Comparison of ENCODE assay signal across 24 mouse cellular contexts in genomic region chr9:95784888-95785511, GRCm38 (mm10). TPM values are rescaled to one million over a fixed set of nuclear protein-coding genes. Genes with fewer than 3 reads are reported as not detected.
DNase-seq lines count a peak whose midpoint lies in the region; ATAC-seq lines count a peak whose summit lies in the region.
"Had no signal": no experiment of that assay in that cellular context is flagged by ENCODE, and none has a peak within 500 bp of the region (broad histone marks: within the 10 kb centered on the region; RNA-seq: fewer than 3 reads in every experiment).

No protein-coding gene starts in this region.

- H3K9ac ChIP-seq in forebrain, embryonic 14.5 days (ENCODE audit: low read length), result no peak overlapping the region
- H3K9ac ChIP-seq: neural tube, embryonic 13.5 days had no signal

- H3K4me3 ChIP-seq in forebrain, embryonic 14.5 days (ENCODE audit: low read depth, low read length), result no peak overlapping the region
- H3K4me3 ChIP-seq in forebrain, embryonic 10.5 days, result no peak overlapping the region
- H3K4me3 ChIP-seq: embryonic facial prominence, embryonic 10.5 days; hindbrain, embryonic 10.5 days; megakaryocyte, embryonic 14.5 days; neural tube, embryonic 13.5 days had no signal

- ATAC-seq in forebrain, embryonic 14.5 days, result peak; percentile 46; the same call in 1 of the 2 replicates
- ATAC-seq: CD4-positive, CD25-positive, alpha-beta regulatory T cell, adult 4 months; Patski had no signal

- H3K36me3 ChIP-seq in forebrain, embryonic 14.5 days (ENCODE audit: control insufficient read depth, insufficient read depth, low read length), result no peaks in the 10 kb centered on the region
- no peaks in the 10 kb centered on the region for H3K36me3 ChIP-seq in forebrain, embryonic 10.5 days (replicated peaks)
- H3K36me3 ChIP-seq: embryonic facial prominence, embryonic 10.5 days; hindbrain, embryonic 10.5 days; neural tube, embryonic 13.5 days had no signal

- no peak overlapping the region; the same call in 1 of the 2 replicates for H3K4me2 ChIP-seq in forebrain, embryonic 14.5 days (ENCODE audit: low read length)
- H3K4me2 ChIP-seq: liver, embryonic 11.5 days; neural tube, embryonic 13.5 days had no signal

- intact Hi-C loops in left cerebral cortex, postnatal 4 days (cut with DNase I), result no loop called here
- intact Hi-C loops in left cerebral cortex, postnatal 14 days (cut with DNase I), result no loop called here

- H3K9me3 ChIP-seq in forebrain, embryonic 14.5 days (replicated peaks; ENCODE audit: control insufficient read depth, low read length), result no peaks in the 10 kb centered on the region
- H3K9me3 ChIP-seq in forebrain, embryonic 10.5 days, result no peaks in the 10 kb centered on the region
- H3K9me3 ChIP-seq: embryonic facial prominence, embryonic 10.5 days; hindbrain, embryonic 10.5 days; megakaryocyte, embryonic 14.5 days; neural tube, embryonic 13.5 days had no signal

- no peaks in the 10 kb centered on the region for H3K27me3 ChIP-seq in forebrain, embryonic 14.5 days (replicated peaks; ENCODE audit: control insufficient read depth, insufficient read depth, low read length)
- no peaks in the 10 kb centered on the region for H3K27me3 ChIP-seq in forebrain, embryonic 10.5 days (ENCODE audit: poor library complexity, severe bottlenecking)
- H3K27me3 ChIP-seq: megakaryocyte, embryonic 14.5 days; neural tube, embryonic 13.5 days had no signal

- no peaks in the 10 kb centered on the region for H3K4me1 ChIP-seq in forebrain, embryonic 14.5 days (ENCODE audit: control insufficient read depth, insufficient read depth, low read length)
- peaks cover 8% of the 10 kb centered on the region for H3K4me1 ChIP-seq in forebrain, embryonic 10.5 days
- H3K4me1 ChIP-seq: hindbrain, embryonic 10.5 days; neural tube, embryonic 13.5 days had no signal

- H3K27ac ChIP-seq in forebrain, embryonic 14.5 days (ENCODE audit: low read depth, low read length), result 0 out of 2 replicates have a peak overlapping the region, but pooled peaks have one; percentile 33
- no peak overlapping the region for H3K27ac ChIP-seq in forebrain, embryonic 10.5 days
- H3K27ac ChIP-seq: embryonic facial prominence, embryonic 10.5 days; hindbrain, embryonic 10.5 days; neural tube, embryonic 13.5 days; stomach, postnatal 0 days had no signal

- 69% methylated on average over 16 of the region's 16 CpGs for WGBS in forebrain, embryonic 14.5 days
- 89% methylated on average over 16 of the region's 16 CpGs for WGBS in forebrain, embryonic 10.5 days

- DNase-seq in forebrain, embryonic 14.5 days (ENCODE audit: low spot score), result peak; percentile 46
- no peak for DNase-seq in forebrain, embryonic 10.5 days (ENCODE audit: extremely low spot score, low spot score)
- peak; percentile 17 to 37 for DNase-seq in left cerebral cortex, adult 18-20 months (ENCODE audit: low spot score in 2 of 2)
- DNase-seq in left cerebral cortex, postnatal 4 days, result no peak
- DNase-seq in left cerebral cortex, postnatal 14 days (ENCODE audit: low spot score in 2 of 2), result peak; percentile 28 to 30
- DNase-seq in right cerebral cortex, postnatal 4 days, result peak; percentile 14
- no peak for DNase-seq in kidney, adult 8-10 months
- no peak for DNase-seq in cerebellum, adult 9-11 months
- DNase-seq: adrenal gland, postnatal 10 days; cerebellum, adult 18-20 months; gastrocnemius, postnatal 36 days; kidney, adult 2 months; kidney, postnatal 25 days; lung, adult 18-20 months; lung, postnatal 14 days; midbrain, embryonic 14.5 days had no signal

RNA-seq across cellular contexts. Expression of gene Trpc1, which starts 34.8 kb away (rescaled TPM):
- 4.5 and 4.6 TPM in 2 replicates for polyA plus RNA-seq in forebrain, embryonic 14.5 days (2014; fragmentation: Nextera tagmentation; extraction: Ambion mirVana)
- 1.5 and 2.0 TPM in 2 replicates for polyA plus RNA-seq in forebrain, embryonic 10.5 days (2016; fragmentation: Nextera tagmentation; extraction: Ambion mirVana)
- 10 to 100 TPM; 48.6 TPM for total RNA-seq in left cerebral cortex, adult 18-20 months (2021)
- total RNA-seq in left cerebral cortex, postnatal 4 days (2021), result 10 to 100 TPM; 33.7 to 35.9 TPM
- 10 to 100 TPM; 48.2 to 48.3 TPM for total RNA-seq in left cerebral cortex, postnatal 14 days (2021)

Comparison
In these comparisons a context has a peak if more than half of its experiments do, and no peak if none do; other contexts are left out.
1. DNase-seq: peak in forebrain, embryonic 14.5 days (single experiment), left cerebral cortex, adult 18-20 months (2 of 2), left cerebral cortex, postnatal 14 days (2 of 2) and right cerebral cortex, postnatal 4 days (single experiment); none in forebrain, embryonic 10.5 days (single experiment), left cerebral cortex, postnatal 4 days (single experiment), kidney, adult 8-10 months (0 of 2) and cerebellum, adult 9-11 months (single experiment).